Mouse (Mus musculus): ENCODE data around the gene Yeats2.

Yeats2 gene

GRCm38 (mm10) chr16:20192043-20192442 lies 51.2 kb downstream of the Yeats2 start:
- no peak for DNase-seq

DNA sequence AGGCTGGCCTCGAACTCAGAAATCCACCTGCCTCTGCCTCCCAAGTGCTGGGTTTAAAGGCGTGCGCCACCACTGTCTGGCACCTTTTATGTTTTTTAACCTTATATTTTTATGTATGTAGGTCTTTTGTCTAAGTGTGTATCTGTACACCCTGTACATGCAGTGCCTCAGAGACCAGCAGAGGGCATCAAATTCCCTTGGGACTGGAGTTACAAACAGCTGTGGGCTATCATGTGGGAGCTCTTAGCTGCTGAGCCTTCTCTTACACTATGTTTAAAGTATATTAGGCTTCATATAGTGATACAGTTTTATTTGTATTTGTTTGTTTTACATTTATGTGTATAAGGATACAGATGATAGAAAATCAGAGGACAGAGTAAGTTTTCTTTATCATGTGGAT lies 54.7 kb downstream of the Yeats2 start:
- DNase-seq = peak; percentile 40 to 47

GRCm38 (mm10) chr16:20196962-20197361 lies 56.1 kb downstream of the Yeats2 start:
- no peak for DNase-seq

GRCm38 (mm10) chr16:20199501-20200201 lies 58.8 kb downstream of the Yeats2 start:
- DNase-seq = no peak

DNA sequence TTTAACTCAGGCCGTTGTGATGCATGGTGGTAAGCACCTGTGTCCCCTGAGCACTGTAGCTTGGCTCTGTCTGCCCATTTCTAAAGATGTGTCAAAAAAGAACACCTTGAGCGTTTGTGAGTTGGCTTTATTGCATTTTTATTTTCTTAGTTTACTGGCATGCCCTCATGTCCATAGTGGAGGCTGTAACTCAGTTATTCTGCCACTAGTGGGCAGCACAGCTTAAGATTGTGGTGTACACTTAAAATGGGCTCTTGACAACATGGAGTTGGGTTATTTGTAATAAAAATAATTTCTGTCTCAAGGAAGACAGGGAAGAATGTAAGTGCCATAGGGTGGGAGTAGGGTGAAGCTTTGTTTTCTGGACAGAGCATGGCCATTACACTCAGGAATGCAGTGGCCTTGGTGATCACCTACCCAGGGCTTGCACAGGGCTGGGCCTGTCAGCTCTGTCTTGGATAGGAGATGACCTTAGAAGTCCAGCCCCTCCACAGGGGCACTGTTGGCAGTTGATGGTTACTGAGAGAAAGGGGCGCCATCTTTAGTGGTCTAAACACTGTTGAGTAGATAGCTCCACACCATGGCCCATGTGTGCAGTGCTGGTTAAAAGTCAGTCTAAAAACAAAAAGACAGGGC lies 72.8 kb downstream of the Yeats2 start:
- peak; percentile 72 to 76 for DNase-seq

GRCm38 (mm10) chr16:20222726-20223125 lies 81.9 kb downstream of the Yeats2 start:
- DNase-seq = no peak

GRCm38 (mm10) chr16:20226676-20227075 lies 85.8 kb downstream of the Yeats2 start:
- no peak for DNase-seq

DNA sequence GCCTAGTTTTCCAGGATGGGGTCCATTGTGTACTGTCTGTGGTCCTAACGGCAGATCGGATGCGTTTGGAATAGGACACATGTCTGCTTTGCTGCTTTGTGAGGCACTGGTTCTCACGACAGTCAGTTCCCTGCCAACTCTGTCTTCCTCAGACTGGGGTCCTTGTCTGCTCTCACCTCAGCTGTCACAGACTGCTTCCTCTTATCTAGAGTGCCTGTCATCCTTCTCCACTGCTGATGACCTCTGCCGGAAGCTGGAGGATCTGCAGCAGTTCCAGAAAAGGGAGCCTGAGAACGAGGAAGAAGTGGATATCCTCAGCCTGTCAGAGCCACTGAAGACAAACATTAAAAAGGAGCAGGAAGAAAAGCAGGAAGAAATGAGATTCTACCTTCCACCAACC lies 86.6 kb downstream of the Yeats2 start:
- DNase-seq = no peak

DNA sequence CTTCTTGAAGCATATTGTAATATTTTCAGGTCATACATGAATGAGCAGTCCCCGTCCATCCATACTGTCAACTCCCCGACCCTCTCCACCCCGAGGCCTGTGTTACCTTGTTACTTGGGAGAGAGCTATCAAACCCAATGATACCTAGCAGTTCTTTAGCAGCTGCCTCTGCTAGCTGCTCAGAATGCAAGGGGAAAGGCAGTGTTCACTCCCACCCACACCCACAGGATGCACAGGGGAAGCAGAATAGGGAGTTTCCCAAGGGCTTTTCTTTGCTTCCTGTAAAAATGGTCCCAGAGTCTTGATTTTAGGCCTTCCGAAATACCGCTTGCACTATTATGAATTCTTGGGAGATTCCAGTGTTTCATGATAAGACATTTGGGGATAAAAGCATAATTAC lies 87.3 kb downstream of the Yeats2 start:
- DNase-seq = no peak

DNA sequence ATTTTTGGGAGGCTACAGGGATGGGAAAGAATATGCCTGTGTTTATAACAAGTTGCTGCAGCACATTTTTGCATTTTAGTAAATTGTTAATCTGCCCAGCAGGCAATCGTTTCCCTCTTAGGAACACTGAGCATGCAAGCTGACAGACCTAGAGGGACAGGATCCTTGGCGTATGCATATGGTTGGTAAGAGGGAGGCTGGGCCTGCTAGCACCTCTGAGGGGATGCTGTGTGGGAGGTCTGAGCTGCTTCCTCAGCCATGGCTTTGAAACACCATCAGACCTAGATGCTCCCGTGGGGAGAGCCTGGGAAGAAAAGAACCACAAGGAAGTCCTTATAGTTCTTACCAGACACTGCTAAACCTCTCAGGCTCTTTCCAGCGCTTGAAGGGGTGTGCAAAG lies 93.5 kb downstream of the Yeats2 start:
- no peak for DNase-seq

- DNase-seq = peak; percentile 55 to 73
Measured at GRCm38 (mm10) chr16:20237426-20237825, 96.6 kb downstream of the Yeats2 start.

DNA sequence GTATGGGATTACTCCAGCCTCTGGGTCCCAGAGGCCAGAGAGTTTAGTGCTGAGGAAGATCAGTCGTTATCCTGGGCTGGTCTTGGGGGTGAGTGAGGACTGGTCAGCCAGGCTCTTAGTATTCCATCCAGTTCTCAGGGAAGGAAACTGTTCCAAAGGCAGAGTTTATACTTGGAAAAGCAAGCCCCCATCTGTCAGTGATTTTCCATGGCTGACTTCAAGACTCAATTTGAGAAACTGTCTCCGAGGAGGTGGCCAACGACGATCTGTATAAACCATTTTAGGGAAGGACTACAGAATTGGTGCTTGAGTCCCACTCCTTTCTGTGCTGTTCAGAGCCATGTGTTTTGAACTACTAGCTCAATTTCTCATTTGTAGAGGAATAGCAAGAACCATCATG lies 97.8 kb downstream of the Yeats2 start:
- DNase-seq = no peak

DNA sequence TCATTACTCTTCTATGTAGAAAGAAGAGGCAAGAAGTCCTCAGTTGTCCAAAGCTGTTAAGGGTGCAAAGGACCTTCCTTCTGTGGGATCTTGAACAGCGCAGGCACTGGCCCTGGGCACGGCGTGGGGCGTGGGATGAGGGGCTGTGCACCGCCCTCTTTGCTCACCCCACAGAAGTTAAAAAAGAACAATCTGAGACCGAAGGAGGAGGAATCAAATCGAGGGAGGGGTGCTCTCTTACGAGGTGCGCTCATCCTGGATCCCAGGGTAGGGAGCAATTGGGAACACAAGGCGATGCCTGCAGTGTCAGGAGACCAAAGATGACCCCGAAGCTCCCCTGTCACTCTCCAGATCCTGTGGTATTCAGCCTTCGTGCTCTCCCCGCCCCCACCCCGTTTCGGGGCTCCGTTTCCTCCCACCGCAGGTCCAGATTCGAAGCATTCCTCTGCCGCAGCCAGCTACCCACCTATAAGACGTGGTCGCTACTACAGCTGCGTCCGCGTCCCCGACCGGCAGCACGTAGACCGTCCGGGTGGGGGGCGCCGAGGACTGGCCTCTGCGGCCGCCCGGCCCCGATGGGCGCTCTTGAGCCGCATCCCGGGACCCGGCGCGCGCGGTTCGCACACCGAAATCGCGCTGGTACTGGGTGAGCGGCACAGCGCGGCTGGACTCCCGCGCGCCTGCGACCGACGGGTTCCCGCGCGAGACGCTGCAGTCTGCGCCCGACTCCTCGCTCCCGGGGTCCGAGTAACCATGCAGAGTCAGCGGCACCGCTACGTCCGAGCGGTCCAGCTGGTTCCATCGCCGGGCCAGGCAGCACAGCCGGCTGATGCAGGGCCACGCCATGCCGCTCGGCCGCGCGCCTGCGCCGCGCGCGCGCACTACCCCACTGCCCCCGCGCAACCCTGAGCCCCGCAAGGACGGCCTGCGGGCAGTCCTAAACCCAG lies 99.9 kb downstream of the Yeats2 start, which contains the start of gene Map6d1:
Map6d1 (minus strand) TSS at position 891 of the 947 bp plus-strand sequence.
- DNase-seq = peak; percentile 84 to 86

- no peak for DNase-seq
Measured at GRCm38 (mm10) chr16:20247103-20247502, 106.2 kb downstream of the Yeats2 start.

DNA sequence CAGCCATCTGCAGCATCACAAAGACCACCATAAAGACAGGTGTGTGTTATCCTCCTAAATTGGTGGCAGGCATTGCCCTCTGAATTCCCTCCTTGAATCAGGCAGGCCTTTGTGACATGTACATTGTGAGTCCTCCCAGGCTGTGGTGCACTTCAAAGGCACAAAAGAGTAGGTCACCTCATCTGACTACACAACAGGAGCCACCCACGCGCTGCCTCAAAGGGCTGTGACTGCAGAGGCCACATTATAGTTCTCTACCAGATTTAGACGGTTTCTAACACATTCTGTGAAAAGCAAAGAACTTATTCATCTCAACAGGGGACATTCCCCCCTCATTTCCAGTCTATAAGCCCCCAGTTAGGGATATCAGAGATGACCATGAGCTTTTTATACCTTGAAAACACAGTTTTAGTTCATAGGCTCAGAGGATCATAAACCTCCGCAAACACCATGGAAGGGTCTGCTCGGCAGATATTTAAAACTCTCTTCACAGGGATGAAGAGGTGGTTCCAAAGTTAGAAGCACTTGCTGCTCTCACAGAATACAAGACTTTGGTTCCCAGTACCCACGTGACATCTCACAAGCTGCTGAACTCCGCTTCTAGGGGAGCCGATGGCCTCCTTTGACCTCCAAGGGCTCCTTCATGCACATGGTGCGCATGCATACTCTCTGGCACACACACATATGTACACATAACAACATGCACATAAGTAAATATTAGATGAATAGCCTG lies 107.7 kb downstream of the Yeats2 start:
- no peak for DNase-seq

DNA sequence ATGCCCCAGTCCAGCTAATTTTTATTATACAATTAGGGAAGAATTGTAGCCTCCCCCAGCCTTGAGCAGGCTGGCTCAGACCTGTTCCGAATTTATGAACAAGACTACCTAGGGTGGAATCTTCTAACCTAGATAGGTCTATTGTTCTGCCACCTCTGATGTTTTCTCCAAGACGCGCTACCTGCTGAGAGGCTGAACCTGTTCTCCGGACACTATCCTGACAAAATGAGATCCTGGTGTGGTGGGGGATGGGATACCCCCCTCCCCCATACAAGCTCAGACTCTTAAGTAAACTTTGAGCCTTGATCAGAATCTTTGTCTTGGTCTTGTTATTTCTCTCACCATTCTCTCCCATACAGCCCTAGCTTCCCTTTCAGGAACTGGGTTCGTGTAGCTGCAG lies 117.1 kb downstream of the Yeats2 start:
- no peak for DNase-seq

GRCm38 (mm10) chr16:20265089-20265488 lies 124.2 kb downstream of the Yeats2 start:
- no peak for DNase-seq

- no peak for DNase-seq
Measured at GRCm38 (mm10) chr16:20271339-20271738, 130.5 kb downstream of the Yeats2 start.

GRCm38 (mm10) chr16:20272994-20273393 lies 132.1 kb downstream of the Yeats2 start:
- DNase-seq = no peak

DNA sequence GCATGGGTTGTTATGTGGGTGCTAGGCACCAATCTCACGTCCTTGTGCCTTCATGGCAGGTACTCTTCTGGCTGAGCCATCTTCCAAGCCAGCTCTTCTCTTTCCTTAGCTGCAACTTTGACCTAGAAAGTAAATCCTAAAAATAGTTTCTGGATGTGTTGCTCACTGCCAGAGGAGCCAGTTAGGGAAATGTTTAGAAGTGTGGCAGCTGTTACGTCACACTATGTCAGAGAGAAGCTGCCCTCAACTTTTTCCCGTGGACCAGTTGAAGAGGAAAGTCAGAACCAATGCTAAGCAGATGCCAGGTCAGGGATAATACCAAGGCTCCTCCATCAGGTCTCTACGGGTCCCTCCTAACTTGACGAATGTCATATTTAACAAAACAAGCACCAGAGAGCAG lies 138.5 kb downstream of the Yeats2 start:
- DNase-seq = no peak

- DNase-seq = no peak
Measured at GRCm38 (mm10) chr16:20280238-20280637, 139.4 kb downstream of the Yeats2 start.
